Mouse (Mus musculus) small intestine, adult 2 months (tissue): ENCODE results near the gene Mtln.

Source experiments
- CTCF ChIP-seq: fragments of 200-500 bp; IDR thresholded peaks from 2 replicates; pipeline ENCODE4 v1.5.1; 2012; ENCODE audit warnings: low read depth, mild to moderate bottlenecking, control low read depth, inconsistent platforms, low read length, moderate library complexity, mixed read lengths; ENCODE audit not compliant: insufficient replicate concordance, insufficient read length; ENCODE audit errors: extremely low read depth
- POLR2A ChIP-seq: fragments of 200-500 bp; IDR thresholded peaks from 2 replicates; pipeline ENCODE4 v1.6.1; 2012; ENCODE audit warnings: low read depth, mild to moderate bottlenecking, control low read depth, inconsistent platforms, low read length, moderate library complexity

DNA sequence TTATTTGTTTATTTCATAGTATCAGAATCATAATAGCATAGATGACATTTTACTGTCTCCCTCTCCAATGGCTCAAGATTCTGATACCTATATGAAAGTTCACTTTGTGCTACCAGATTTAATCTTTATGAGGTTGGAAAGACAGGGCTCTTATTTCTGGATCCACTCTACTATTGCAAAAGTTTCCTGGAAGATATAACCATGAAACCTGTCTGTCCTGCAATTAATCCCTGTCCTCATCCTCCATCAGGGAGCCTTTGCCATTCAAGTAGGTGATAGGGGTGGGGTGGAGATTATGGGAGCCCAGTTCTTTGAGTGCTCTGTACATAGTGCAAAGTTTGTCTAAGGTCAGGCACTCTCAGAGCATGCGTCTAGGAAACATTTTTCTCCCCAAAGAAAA lies 49.1 kb upstream of the Mtln start:
- TF ChIP-seq POLR2A (no peak), CTCF (no peak)
